Mouse (Mus musculus): Measurements from ENCODE around the gene Celsr2.

Gene Celsr2

DNA sequence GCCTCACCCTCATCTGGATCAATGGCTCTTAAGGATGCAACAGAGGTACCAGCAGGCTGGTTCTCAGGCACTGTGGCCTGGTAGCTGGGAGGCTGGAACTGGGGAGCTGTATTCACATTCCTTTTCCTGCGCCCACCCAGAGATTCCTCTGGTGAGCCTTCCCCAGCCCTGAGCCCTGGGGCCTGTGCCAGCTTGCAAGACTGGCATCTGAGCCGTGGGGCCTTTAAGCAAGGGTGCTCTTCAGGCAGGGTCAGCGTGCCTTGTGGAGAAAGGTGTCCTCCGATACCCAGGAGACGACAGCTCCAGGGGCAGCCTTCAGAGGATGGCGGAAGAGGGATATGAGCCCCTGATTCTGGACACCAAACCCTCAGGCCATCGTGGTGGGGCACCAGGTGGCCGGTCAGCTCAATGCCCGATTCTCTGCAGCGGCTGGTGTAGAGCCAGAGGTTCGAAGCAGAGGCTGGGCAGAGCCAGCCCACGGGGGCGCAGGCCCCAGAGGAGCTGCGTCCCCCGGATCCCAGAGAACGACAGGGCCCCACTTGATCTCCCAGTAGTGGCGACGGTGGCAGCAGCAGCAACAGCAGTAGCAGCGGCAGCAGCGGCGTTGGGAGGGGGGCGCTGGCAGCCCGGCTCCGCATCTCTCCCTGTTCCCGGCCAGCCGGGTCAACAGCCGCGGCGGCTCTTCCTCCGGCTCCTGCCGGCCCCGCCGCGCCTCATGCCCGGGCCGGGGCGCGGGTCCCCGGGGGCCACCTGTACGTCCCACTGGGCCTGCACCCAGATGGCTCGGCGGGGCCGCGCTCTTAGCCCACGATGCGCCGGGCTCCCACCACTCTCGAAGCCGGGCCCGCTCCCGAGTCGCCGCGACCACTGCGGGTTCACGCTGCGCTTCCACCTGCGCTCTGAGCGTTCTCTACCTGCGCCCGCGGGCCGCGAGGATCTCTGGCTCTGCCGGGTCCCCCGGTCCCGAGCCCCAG, at the start of gene Celsr2:
Gene Celsr2 (minus strand): TSS at position 696 of the 974 bp plus-strand sequence.
- DNase-seq (ENCODE audit: low read depth): no peak

DNA sequence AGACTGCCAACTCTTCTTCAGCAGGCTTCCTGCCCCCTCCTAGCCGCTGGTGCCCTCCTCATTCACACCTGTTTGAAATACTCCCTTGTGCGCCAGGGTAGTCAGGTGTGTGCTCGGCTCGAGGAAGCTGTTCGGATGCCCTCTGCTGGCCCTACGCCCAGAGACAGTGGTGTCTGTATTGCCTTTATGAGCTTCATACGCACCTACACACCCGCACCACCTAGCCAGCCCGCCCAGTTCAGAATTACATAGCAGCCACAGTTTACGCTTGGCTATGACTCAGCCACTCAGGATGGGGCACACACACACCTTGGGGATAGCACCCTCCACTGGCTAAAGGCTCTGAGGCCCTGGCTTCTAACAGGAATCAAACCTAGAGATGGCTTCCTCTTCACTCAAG, 43.5 kb upstream of the Celsr2 start:
- DNase-seq (ENCODE audit: low read depth): no peak

DNA sequence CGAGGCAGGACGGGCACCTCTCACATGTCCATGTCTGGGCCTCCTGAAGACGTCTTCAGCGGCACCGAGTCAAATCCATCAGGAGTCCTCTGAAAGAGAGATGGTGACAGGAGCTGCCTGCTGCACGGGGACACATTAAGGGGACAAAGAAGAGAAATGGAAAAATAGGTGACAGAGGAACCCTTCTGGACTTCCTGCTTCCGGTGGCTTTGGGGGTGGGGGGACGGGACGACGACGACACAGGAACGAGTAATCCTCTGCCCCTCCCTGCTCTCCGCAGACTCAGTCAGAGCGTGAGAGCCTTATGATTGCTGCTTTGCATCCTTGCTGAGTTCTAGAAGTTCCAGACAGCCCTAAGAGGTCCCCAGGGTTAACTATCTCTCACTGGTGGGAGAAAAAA, 43.0 kb upstream of the Celsr2 start:
- DNase-seq (ENCODE audit: low read depth): no peak

DNA sequence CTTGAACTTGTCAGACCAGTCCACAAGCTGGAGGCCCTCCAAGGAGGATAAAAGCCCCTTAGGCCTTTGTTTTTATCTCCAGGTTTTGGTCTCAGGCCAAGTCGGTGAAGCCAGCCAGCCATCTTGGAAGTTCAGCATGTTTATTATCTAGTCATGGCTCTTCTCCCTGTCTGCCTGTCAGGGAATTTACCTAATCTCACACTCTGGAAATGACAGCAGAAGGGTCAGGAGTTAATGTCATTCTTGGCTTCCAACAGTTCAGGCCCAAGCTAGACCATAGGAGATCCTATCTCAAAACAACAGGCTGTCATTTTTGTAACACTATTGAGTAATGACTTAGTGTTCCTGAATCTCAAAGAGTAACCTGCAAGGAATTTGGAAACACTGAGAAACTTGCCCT, 38.8 kb upstream of the Celsr2 start:
- DNase-seq (ENCODE audit: low read depth): no peak

DNA sequence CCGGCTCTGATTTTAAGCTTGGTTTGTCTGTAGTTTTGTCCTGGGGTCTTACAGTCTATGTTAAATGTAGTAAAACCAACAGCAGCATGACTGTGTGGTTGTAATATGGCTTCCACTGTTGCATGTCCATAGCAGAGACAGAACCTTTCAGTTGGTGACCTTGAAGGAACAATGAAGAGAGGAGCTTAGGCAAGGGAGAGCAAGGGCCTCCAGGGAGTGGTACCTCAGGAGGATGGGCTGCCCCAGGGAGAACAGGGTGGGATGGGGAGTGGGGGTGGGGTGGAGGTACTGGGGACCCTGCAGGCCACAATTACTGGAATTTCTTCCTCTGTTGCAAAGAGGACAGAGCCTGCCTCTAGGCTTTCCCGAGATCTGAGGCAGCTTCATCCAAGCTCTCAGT, 36.6 kb upstream of the Celsr2 start:
- DNase-seq (ENCODE audit: low read depth): no peak

DNA sequence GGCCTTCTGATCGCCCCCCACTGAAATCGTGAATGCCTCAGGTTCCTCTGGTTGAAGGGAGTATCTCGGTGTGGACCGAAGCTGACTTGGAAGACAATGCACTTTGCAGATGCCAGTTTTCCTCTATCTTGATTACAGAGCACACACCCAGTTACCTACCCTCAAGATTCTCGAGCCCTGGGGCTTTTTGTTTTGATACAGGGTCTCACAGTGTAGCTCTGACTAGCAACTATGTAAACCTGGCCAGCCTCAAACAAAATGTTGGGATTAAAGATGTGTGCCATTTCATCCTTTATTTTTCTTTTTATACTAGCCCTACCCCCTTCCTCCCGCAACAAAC, 30.0 kb upstream of the Celsr2 start:
- no peak for DNase-seq (ENCODE audit: low read depth)

DNA sequence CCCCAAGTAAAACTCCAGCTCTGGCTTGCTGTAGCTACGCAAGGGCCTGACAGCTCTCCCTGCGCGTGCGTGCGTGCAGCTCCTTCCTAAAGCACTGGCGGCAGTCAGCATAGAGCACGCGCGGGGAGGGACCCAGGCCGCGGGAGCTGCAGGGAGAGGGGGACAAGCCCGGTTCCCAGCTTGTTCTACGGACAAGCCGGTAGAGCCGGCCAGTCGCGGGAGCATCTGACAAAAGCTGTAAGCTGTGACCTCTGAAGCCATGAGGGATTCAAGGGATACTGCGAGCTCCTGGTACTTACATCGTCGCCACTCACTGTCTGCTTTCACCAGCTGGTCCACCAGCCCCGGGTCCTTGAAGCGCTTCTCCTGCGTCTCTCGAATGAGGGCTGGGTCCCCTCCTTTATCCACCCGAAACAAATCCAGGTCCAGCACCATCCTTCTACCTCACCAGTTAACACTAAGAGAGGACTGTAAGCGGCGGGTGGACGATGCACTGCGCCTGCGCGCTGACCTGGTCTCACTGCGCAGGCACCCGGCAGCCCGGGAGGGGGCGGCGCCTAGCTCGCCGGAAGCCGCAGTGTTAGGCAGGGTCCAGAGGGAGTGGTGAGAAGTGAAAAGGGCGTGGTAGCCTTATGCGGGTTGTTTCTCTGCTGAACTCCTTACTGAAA, 29.5 kb upstream of the Celsr2 start, which contains the start of gene Sars:
Gene Sars (minus strand): TSS at position 512 of the 668 bp plus-strand sequence.
- DNase-seq (ENCODE audit: low read depth): peak; percentile 85

DNA sequence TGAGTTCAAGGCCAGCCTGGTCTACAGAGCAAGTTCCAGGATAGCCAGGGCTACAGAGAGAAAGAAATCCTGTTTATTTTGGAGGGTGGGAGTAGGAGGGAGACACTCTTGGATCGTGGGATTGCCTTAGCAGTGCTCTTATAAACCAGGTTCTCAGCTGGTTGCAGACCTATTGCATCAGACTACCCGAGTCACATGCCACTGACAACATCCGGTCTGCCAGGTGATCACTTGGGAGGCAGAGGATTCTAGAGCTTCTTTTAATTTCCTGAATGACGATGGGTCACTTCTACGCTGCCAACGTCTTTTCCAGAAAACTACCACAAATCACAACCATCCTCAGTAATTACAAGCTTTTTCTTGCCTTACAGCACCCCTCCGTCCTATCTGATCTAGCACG, 28.7 kb upstream of the Celsr2 start:
- DNase-seq (ENCODE audit: low read depth): no peak

DNA sequence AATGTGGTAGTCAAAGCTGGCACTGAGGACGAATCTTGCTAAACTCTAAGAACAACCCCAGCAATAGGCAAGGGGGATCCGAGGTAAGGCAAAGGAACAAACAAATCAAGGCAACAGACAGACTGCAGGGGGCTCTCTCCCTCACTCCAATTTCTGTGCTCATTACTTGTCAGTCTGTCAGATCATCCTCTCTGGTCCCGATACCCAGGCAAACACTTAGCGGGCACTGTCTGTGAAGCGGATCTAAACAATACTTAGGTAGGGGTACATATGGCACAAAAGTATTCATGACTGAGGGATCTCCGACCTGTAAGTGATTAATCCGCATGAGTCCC, 21.0 kb upstream of the Celsr2 start:
- DNase-seq (ENCODE audit: low read depth): no peak

DNA sequence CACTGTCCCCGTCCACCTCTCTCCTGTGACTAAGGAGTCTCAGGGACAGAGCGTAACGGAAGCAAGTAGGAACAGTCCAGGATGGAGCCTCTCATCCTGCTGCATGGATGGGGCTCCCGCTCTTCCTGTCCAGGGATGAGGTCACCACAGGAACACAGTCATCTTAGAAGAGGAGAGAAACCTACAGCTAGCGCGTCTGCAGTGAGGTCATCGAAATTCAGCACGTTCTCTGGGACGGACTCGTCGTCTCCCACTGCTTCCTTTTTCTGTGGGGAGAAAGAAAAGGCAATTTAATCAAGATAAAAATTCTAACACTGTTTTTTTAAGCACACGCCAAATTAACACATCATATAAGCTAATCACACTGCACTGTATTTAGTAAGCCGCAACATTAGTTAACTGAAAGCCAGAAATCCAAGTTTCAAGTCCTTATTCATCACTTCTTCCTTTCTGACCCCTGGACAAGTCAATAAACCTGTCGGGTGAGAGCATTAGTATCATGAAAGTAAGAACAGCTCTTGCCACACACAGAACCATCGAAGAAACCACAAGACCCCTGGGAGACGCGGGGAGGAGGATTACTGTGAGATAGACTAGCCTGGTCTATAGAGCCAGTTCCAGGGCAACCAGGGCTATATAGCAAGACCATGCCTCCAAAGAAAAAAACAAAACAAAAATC, 20.5 kb upstream of the Celsr2 start:
- no peak for DNase-seq (ENCODE audit: low read depth)

DNA sequence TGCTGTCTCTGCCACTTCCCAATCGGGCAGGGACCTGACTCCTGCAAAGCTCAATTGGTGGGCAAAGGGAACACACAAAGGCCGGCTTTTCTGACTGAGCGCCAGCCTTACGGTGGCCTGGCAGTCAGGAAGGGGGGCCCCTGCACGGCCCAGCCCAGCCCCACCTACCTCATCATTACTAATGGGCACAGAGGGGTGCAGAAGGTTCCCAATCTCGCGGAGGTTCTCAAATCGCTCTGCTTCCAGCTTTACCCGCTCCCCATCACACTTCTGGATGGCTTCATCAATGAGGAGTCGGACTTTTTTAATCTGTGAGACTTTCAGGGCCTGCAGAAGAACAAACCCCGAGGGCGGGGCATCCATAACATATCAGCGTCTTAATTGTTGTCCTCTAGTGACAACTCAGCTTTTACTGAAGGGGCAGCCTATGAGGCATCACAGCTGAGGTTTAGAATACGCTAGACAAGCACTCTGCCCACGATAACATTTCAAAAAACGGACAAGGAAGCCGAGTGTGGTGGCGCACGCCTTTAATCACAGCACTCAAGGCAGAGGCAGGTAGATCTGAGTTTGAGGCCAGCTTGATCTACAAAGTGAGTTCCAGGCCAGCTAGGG, 18.6 kb upstream of the Celsr2 start:
- DNase-seq (ENCODE audit: low read depth): no peak

DNA sequence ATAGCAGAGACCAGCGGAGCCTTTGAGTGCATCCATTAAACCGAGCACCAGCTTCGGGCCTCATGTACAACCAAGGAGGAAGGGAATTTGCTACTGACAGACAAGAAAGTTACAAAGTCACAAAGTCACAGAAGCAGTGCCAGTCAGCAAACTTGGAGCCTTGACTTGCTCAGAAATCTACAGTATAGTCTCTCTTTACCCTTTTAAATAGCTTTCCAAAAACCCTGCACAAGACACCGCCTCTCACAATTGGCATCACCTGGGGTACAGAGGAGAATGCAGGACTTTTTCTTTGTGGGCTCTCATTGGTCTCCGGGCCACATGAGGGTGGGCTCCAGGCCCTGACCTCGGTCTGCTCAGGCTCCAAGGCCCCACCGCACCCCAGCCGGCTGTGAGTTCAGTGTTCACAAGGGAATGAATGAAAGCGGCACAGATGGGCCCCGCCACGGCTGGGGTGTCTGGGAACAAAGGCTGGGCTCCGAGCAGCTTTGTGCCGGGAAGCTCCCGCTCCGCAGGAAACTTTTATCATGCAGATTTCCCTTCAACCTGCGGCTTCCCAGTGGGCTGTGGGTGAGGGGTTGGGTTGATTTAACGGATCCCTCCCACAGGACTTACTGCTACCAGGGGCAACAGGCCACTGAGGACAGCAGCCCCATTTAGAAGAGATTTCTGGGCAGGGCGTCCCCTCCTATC, 18.0 kb upstream of the Celsr2 start:
- DNase-seq (ENCODE audit: low read depth): no peak

DNA sequence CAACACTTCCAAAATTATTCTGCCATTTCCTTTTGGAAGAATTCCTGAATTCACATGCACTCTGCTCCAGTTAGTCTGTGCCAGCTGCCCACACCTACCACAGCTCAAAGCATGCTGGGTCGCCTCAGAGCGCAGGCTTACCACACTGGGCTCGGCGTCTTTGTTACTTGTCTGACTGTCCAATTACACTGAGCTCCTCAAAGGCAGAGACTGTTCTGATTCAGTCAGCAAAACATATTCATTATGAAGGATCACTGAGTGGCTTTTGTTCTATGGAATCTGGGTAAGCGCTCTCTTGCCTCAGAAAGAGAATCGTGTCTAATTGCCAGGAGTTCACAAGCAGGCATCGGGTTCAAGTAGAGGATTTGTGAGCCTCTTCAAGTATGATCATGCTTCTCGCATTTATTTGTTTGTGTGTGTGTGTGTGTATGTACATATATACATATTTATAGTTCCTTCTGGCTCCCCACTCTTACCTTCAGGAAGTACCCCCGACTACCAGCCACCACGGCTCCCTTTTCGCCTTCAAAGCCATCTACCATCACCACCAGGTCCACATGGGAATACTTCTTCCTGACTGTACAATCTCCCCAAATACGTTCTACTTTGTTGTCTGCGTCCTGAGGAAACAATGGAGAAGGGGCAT, 17.3 kb upstream of the Celsr2 start:
- no peak for DNase-seq (ENCODE audit: low read depth)

DNA sequence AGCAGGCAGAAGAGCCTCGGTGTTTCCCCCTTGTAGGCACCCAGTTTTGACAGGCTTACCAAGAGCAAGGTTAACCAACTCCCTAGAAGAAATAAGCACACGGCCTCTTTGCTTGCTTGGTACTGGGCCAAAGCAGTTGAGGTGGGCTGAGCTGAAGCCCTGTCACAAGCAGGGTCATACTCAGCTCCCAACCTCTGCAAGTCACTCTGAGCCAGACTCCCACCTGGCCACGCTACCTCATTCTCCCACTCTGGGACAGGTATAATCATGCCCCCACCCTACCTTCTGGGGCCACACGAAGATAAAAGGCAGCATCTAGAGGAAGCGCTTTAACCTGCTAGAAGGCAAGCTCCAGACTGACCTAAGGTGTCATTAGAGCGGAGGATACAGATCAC, 10.3 kb upstream of the Celsr2 start:
- DNase-seq (ENCODE audit: low read depth): no peak

DNA sequence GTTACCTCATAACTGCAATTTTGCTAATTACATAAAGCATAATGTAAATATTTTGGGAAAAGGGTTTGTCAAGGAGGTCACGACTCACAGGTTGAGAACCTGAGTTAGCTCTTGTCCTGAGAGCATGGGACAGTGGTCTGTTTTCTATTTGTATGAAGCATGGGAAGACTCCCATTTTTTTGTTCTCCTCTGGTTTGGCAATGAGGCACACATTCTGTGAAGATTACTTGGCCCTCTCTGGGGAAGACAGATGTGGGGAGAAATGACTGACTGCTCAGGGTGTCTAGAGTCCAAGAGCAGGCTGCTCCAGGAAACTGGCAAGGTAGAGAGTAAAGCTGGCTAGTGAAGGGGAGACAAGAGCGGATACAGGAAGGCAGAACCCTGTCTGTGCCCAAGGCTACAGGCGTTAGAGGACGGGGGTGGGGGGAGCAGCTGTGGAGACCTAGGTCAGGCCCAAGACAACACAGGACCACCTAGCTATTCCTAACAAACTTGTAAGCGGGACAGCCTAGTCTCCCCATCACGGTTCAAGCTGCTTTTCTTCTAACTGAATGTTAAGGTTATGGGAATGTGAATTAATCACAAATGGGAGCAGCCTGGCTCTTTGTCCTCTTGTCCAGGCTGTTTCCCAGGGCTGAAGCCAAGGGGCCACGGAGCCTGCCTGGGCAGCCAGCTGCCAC, 9.7 kb upstream of the Celsr2 start:
- DNase-seq (ENCODE audit: low read depth): no peak

DNA sequence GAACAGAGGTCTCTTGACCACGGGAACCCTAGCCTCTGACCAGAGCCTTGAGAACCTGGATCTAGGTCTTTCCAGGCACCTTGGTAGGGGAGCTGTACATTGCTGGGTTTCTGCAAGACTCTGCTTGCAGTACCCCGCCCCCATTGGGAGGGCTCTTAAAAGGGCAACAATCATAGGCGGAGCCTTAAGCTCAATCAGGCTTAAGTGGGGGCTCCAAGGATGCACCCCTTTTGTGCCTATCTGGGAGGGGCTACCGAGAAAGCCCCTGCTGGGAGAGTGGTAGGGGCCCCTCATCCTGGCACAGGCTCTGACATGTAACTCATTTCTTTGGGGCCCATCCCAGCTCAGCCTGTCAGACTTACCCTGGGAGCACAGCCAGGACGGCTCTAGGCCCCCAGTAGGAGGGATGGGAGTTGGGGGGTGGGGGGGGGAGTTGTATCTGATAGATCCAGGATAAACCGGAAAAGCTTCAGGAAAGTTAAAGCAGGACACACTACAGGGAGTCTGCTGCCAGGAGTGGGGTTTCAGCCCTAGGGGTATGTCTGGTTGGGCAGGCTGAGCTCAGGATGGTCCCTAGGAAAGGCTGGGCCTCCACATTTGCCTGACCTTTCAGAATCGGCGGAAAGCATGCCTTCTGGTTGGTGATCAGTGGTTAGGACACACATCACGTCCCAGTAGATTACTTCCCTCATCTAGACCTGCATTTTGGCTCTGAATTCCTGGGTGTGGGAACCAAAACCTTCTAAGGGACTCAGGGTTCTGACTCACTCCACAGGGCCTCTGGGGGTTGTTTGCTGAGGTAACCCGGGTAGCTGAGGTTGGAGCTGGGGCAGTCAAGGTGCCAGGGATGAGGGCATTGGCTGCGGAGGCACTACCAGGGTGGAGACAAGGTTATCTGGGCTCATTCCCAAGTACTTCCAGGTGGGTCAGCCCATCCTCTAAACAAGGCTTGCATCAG, 8.8 kb upstream of the Celsr2 start:
- no peak for DNase-seq (ENCODE audit: low read depth)

DNA sequence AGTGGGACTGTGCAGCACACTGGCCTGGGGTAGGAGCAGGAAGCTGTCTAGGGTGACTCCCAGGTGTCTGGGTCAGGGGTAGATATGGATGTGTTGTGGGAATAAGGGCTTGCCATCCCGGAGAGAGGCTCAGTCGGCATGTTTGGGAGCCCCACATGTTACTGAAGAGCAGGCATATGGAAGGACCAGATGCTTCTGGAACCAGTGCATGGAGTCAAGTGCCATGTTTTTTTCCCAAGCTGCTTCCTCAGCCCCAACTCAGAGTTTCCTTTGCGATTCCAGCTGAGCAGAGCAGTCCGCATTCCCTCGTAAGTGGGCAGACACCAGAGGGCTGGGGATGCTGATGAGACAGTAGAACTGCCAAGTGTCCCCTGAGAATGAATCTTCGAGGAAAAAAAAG, 7.7 kb upstream of the Celsr2 start:
- no peak for DNase-seq (ENCODE audit: low read depth)

DNA sequence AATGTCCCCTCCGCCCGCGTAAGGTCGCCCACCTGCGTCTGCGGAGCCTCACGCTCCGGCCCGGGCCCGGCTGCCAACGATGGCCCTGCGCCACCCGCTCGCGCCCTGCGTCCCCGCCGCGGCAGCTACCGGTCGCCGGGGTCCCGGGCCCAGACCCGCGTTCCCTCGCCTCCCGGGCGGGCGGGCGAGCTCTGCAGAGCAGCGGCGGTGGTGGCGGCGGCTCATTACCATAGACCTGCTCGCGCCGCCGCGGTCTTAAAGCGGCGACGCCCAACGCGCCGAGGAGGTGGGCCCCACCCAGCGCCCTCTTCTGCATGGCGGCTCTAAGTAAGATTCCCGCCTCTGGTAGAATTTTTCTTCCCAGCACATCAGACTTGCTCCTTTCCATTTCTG, 475 bp upstream of the Celsr2 start:
- peak; percentile 34 for DNase-seq (ENCODE audit: low read depth)

DNA sequence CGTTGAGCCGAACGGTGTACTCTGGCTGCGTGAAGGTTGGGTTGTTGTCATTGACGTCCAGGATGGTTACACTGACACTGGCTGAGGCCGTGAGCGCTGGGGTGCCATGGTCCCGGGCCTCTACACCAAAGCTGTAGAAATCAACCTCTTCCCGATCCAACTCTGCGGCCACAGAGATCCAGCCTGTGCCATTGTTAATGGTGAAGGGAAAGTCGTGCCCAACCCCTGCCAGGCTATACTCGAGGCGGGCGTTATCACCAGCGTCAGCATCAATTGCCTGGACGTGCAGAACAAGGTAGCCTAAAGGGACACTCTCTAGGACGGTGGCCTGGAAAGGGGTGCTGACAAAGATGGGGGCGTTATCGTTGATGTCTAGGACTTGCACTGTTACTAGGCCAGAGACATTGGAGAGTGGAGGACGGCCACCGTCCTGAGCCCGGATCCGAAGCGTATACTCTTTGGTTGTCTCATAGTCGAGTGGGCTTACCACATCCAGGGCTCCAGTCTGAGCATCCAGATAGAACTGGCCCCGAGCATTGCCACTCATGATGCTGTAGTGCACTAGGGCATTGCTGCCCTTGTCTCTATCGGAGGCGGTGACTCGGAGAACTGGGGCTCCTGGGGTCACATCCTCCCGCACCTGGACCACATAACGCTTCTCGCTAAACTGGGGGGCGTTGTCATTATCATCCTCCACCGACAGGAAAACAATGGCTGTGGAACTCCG, 1.6 kb downstream of the Celsr2 start:
- no peak for DNase-seq (ENCODE audit: low read depth)
